Mouse (Mus musculus): ENCODE measurements at regions not wholly inside any gene's neighbourhood (a gene's known extent, or its start where the extent isn't known, plus 50 kb on each side); places are given as distances from the start of the nearest gene placed in this dataset.
"Not testable (repeated sequence)": the region's sequence is repeated elsewhere in the genome, so short reads cannot be mapped to it uniquely, and the experiment has no call there.

DNA sequence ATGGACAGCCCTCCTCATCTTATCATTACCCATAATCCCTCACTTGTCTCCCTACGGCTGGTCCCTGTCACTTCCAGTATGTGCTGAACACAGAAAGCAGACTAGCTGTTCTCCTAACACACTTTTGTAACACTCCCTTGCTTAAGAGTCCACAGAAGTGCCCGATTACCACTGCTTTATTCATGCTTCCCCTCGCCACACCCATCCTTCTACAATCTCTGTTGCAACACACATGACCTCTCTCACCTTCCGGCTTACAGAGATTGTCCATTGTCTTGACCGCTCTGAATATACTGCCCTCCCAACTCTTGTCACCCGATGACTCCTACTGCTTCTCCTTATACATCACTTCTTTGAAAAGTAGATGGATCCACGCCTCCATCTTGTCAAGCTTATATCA, 132.9 kb downstream of the Snx18 start:
- DNase-seq (ENCODE audit: low spot score in 2 of 2), result no peak

DNA sequence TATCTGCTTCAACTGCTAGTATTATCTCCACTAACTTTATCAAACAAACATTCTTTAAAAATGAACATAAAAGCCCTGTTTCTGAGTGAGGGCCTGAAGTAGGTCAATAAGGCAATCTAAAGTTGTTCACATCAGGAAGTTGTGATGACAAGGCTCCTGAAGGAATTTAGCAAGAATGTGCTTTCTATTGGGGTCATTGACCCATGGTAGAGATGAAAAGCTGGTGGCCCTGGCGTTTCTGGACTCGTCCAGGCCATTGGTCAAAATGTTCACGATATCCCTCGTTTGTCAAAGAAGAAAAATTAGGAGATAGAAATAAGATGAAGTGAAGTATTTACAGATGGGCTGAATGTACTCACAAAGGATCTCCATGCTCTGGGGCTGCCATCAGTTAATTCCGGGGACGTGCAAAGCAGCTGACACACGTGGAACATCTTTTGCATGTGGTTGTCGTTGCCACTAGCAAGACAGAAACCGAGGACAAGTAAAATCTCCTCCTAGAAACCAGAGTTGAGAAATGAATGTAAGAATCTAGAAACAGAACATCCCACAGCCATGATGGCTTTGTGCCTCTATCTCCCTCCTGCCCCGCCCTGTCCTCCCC, 134.1 kb downstream of the Snx18 start:
- no peak for DNase-seq (ENCODE audit: low spot score in 2 of 2)

DNA sequence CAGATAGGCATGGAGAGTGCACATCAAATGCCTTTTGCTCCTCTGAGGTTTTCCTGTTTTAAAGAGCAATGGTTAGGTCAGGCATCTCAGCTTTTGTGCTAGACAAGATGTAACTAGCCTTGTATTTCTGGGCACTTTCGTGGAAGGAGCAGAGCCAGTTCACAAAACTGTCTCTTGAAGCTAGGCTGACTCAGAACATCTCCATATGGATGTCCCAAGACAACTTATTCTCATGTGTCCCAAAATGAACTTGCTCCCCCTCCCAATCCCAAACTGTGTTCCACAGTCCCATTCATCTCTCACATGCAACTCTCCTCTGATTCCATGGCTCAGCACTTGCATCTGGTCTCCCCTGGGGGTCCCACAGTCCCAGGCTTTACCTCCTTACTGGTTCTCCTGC, 135.5 kb downstream of the Snx18 start:
- DNase-seq (ENCODE audit: low spot score in 2 of 2), result peak in 1 of 2 experiments; percentile 35

DNA sequence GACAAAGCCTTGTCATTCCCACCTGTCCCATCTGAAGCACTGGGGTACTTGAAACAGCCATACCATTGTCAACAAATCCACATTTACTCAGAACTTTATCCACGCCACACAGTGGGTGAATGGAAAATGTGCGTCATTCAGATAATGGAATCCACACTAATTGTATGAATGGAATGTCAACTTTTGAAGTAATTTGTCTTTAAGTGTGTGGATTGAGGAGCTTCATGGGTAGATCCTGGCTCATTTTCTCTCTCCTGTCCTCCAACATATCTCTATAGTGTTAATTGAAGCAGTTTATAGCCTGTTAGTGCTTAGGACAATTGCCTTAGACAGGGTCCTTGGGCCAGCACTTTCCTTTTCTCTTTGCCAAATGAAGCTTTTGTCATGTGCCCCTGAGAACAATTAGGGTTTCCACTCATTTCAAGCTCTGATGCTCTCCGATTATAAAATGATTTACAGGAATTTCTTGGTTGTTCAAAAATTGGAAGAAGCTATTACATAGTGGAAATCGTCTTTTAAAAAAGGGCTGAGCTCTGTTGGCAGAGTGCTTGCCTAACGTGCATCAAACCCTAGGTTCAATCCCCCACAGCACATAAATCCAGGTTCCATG, 140.4 kb downstream of the Snx18 start:
- no peak for DNase-seq (ENCODE audit: low spot score in 2 of 2)

DNA sequence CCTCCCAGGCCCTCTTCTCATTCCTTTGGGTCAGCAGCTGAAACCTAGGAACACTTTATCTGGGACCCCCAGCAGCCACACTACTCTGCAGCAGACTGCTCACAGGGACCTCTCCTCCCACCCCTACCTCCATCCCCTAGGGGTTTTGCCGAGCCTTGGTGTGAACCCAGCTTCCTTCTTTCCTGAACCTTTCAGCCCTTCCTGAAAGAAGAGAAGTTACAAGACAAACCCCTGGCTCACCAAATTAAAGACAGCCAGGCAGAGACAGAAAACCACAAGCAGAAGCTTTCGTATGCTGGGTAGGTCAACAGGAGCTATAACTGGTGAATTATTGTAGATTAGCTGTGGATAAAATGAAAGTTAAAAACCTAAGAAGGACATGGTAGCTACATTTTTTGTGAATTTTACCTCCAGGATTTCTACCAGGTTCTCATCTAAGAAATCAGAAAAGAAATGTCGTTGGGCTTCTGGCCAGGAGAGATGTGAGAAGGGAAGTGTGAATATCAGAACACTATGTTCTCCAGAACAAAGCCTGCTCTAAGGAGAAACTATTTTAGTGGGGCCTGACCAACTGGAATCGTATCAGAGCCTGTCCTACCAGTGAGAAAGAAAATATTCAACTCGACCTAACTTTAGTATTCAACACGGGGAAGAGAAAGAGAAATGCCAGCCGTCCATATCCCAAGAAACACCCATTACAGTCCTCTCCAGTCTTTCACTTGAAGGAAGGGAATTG, 147.4 kb downstream of the Snx18 start:
- DNase-seq (ENCODE audit: low spot score in 2 of 2), result peak in 1 of 2 experiments; percentile 23

DNA sequence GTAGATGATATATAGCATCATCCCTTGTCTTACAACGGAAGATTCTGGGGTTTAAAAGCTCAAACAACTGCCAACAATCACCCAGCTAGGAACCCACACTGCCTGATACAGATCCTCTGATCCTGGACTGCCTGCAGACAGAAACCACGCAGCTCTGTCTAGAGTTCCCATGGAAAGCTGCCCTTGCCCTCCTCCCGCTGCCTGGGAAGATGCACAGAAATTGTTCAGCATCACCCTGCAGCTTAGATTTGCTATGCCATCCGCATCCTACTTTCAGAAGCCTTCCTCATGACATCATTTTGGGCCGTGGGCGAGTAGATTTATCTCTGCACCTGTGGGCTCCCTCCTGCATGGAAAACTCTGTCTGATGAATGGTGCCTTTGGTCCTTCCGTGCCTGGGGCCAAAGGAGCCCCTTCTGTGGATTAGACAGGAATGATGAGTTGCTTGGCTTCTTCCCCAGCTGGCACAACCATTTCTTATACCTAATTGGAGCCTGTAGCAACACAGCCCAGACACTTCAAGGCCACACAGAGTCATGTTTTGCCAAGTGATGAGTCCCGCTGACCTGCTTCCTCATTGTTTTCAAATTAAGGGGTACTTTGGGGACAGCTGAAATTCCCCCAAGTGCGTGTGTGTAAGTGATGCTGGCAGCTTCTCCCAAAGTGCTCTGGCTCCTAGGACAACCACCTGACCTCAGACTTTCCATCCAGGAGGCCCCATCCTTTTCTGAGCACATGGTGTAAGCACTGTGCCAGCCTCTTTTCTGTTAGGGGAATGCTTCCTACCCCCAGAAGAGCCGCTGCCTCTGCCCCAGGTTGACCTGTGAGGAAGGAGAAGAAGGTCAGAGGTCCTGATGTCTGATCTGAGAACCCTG, 153.9 kb downstream of the Snx18 start:
- peak in 1 of 2 experiments; percentile 15 for DNase-seq (ENCODE audit: low spot score in 2 of 2)

DNA sequence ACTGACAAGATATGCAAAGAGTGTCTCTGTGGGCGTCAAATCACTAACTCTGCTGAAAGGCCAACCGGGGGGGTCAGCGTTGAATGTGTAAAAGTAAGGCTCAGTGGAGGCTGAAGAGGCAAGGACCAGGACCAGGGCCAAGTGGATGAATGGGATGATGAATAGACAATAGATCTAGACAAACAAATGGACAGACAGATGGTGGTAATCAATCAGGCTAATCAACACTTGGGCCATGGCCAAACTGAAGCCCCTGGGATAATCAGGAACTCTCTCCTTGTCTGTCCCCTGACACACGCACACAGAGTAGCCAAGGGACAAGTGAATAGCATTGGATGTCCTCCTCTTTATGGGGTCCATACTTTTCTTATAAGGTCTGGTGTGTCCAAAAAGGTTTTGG, 154.9 kb downstream of the Snx18 start:
- no peak for DNase-seq (ENCODE audit: low spot score in 2 of 2)

DNA sequence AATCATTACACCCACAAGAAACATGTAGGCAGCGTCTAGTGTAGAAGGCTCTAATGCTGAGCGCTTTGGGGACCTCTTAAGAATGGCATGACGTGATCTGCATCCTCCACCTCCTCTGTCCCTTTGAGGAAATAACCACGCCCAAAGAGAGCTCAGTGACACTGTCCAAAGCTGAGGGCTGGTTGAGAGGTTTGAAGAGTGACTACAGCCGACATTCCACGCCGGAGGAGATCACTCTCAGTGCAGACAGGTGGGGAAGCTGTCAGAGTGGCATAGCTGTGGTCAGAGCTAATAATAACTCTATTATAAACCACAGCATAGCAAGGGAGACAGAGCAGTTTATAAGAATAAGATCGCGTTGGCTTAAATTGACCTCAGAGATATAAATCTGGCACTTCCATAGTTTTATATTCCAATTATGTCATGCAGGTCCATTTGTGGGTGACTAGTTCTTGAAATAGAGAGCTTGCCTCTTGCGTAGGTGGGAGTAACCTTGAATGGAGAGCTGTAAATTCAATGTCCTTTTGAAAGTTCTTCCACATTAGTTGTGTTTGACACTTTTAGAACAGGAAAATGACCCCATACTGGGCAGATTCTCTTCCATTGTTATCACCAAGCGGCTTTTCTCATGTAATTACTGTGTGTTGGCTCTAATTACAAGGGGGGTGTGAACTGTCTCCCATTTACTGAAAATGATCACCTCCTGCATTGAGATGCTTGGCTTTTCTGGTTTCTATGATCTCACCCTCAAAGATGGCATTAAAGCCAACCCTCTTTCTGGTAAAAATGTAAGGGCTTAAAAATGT, 161.7 kb downstream of the BC067074 start:
- DNase-seq (ENCODE audit: low spot score in 2 of 2), result no peak

DNA sequence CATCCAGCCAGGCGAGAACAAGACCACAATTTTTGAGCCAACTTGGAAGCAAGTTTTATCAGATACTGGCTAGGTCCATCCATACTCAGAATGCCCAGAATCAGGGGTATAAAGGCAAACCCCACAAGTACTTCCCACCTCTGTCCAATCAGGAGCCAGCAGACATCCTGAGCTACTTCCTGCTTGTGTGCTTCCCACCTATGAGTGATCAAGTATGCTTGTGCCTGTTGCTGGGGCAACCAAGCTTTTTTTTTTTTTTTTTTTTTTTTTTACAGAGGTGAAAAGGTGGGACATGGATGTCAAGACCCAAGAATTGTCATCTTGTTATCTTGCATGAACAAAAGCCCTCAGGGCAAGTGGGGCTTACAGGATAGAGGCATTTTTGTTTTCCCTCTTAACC, 155.4 kb downstream of the BC067074 start:
- DNase-seq (ENCODE audit: low spot score in 2 of 2), result no peak

DNA sequence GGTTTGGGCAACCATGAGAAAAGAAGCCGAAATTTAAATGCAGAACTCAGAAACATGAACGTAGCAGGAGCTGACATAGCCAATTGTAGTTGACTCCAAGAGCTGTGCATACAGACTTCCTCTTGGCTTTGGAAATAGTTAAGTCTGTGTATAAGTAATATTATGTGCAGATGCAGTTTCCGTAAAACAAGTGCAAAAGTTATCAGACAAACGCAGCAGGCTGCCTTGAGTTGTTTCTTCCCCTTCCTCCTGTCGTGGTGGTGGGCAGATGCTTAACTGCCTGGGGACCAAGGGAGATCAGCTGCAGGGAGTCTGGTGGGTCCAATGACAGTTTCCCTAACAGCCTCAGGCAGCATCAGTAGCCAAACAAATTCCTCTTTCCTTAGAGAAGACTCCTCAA, 153.3 kb downstream of the BC067074 start:
- DNase-seq (ENCODE audit: low spot score in 2 of 2), result no peak

DNA sequence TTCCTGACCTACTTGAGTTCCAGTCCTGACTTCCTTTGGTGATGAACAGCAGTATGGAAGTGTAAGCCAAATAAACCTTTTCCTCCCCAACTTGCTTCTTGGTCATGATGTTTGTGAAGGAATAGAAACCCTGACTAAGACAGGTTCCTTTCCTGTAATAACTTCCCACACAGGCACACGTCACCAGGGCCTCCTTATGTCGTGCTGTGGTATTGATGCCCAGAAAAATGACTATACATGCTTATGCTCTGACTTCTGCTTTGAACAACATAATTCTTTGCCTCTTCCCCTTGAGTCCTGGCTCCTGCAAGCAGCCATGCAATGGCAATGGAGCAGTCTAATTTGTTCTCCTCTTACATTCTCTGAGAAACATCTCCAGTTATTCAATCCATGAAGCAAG, 151.5 kb downstream of the BC067074 start:
- not testable (repeated sequence) for DNase-seq (ENCODE audit: low spot score in 2 of 2)

DNA sequence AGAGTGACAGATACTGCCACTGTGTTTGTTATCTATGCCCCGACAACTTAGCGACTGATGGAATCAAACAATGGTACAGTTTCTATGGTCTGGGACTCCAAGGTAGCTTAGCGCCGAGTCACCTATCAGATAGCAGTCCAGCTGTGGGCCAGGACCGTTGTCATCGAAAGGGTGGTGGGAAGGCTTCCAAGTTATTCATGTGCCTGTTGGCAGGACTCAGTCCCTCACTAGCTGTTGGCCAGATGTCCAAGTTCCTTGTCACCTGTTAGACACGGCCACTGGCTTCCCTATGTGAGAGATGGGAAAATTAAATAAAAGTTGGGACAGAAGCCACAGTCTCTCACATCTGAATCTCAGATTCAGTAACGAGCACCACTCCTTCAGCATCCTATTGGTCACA, 150.1 kb downstream of the BC067074 start:
- no peak for DNase-seq (ENCODE audit: low spot score in 2 of 2)

DNA sequence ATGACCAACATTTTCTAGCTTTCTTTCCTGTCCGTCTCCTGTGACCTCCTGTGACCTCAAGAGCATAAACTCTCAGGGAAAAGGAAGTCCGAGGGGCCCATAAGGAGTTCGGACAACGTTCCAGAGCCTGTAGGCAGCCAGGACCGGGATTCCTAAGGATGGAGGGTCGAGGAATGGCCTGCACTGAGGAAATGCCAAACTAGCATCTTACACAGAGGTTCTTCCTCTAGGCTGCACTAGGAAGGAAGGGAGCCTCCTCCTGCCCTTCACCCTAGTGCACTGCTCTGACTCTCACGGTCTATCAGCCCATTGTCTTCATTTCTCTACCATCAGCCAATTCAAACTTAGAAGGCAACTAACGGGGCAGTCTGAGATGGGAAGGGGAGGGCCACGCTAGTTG, 149.2 kb downstream of the BC067074 start:
- no peak for DNase-seq (ENCODE audit: low spot score in 2 of 2)

DNA sequence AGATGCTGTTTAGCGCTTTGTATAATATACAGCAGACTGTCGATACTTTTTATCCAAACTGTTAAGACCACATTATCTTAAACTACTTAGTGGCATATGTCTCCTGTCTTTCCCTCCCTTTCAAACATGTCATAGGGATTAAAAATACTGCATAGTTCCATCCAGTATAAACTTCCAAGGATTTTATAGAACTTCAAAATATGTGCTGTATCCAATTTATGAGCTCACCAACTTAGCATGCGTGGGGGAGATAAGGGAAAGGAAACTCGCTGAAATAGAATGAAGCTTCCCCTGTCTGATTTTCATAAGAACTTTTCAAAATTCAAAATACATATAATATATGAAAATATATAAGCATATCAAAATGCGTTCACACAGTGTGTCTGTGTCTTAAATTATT, 147.2 kb downstream of the BC067074 start:
- DNase-seq (ENCODE audit: low spot score in 2 of 2), result no peak

DNA sequence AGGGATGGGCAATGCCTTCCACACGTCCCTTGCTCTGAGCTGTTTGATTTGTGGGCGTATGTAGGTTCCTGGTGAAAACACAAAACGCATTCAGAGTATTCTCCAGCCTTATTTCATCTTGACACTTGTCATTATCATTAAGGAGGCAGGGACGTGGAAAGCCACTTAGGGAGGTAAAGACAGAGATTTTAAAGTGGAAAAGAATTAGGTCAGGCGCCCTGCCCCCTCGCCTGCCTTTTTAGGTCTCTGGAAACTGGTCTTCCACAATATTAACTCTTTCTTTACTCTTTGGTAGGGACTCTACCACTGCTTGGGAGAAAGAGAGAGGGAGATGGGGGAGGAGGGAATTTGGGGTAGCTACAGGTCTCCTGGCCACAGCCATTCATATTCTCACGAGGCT, 146.6 kb downstream of the BC067074 start:
- DNase-seq (ENCODE audit: low spot score in 2 of 2), result no peak

DNA sequence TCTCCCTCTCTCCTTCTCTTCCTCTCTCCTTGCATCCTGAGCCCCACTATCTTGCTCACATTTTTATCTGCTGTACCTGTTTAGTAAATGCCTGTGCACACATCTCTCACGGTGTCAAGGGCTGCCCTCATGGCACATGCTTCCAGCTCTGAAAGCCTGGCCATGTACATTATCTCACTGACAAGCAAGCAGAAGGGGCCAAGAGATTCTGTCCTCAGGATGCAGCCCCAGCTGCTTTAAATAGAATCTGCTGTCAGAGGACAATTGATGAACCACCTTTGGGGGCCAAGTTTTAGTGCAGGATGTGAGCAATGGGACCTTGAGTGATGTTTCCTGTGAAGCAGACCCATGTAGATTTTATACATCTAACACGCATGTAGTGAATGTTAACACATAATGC, 145.9 kb downstream of the BC067074 start:
- DNase-seq (ENCODE audit: low spot score in 2 of 2), result no peak

DNA sequence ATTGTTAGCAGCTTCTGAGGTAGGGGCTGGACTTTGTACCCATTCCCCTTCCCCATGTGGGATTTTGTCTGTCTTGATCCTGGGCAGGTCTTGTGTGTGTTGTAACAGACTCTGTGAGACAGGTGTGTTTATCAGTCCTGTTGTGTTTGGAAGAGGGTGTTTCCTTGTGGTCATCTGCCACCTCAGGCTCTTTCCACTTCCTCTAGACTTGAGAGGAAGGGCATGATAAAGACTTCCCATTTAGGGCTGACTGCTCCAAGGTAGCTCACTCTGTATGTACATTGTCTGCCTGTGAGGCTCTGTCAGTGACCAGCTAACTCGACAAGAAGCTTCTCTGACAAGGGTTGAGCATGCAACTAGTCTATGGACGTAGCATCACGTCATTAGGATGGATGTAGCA, 143.3 kb downstream of the BC067074 start:
- no peak for DNase-seq (ENCODE audit: low spot score in 2 of 2)

DNA sequence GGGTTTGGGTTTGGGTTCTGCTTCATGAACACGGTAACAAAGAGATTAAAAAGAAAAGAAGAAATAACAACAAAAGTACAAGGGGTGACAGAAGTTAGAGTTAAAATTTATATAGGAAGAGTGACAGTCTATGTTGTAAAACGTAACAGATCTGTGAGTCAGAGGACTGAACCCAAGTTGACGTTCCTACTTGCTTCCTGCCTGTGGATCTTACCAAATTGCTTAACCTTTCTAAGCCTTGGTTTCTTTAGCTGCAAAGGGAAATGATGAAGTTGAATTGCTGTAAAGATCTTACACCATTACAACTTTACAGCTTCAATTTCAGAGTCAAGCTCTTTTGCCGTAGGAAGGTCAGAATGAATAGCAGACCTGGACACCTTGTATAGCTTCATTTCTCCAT, 142.2 kb downstream of the BC067074 start:
- DNase-seq (ENCODE audit: low spot score in 2 of 2), result no peak

DNA sequence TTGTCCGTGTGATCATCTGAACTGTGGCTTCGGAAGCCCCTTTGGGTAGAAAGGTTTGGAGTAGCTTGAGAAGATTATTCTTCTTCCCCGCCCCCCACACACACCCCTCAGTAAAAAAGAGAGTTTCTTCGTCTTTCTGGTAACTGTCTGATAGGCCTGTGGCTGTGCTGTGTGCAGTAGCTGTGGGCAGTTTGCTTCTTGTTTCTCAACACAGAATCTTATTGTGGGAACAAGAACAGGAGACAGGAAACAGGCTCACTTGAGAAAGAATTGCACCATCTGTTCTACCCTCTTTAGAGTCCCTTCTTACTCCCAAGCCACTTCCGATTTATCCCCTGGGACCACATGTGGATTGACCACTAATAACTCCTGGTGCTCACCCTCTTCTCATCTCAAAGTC, 140.5 kb downstream of the BC067074 start:
- DNase-seq (ENCODE audit: low spot score in 2 of 2), result no peak

DNA sequence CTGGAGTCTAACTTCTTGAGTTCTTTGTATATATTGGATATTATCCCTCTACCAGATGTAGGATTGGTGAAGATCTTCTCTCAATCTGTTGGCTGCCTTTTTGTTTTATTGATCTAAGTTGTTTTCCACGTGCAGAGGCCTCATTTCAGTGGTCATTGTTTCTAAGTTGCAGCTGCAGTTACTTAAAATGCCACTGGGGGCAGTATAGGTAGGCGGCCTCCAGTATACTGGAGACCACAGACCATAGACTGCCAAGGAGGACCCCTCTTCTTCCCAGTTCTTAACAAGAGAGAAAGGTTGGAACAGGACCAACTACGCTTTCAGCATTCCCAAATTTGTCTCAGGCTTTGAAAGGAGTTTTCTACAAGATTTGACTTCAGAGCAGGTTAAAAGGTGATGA, 136.7 kb downstream of the BC067074 start:
- no peak for DNase-seq (ENCODE audit: low spot score in 2 of 2)

Data from frontal cortex, postnatal 36 days (tissue).